Comparison of ENCODE assay signal across 9 mouse cellular contexts in genomic region chr11:95008661-95009628, GRCm38 (mm10). TPM values are rescaled to one million over a fixed set of nuclear protein-coding genes. Genes with fewer than 3 reads are reported as not detected.
A peak's percentile ranks its signal among the peaks of the same experiment; 100 is the strongest.
DNase-seq lines count a peak whose midpoint lies in the region; ATAC-seq and TF ChIP-seq lines count a peak whose summit lies in the region.
"Had no signal": no experiment of that assay in that cellular context is flagged by ENCODE, and none has a peak within 500 bp of the region (broad histone marks: within the 10 kb centered on the region; RNA-seq: fewer than 3 reads in every experiment).

No protein-coding gene starts in this region.

- no peak for TF ChIP-seq POLR2A in heart, adult 2 months (IDR thresholded peaks at IDR 0.05; ENCODE audit: insufficient read depth, low read depth, low read length)
- peak; percentile 46 for TF ChIP-seq POLR2A in embryonic fibroblast, embryonic 13.5 days (IDR thresholded peaks at IDR 0.05; ENCODE audit: low read depth, low read length)

- H3K4me1 ChIP-seq in heart, adult 2 months (ENCODE audit: control insufficient read depth, insufficient read depth, low read length) = peaks cover 7% of the 10 kb centered on the region
- H3K4me1 ChIP-seq in embryonic fibroblast, embryonic 13.5 days (ENCODE audit: control insufficient read depth, insufficient read depth, low read length) = peaks cover 4% of the 10 kb centered on the region; the same call in 1 of the 2 replicates
- peaks cover 70% of the 10 kb centered on the region for H3K4me1 ChIP-seq in neural tube, embryonic 13.5 days (replicated peaks)

- TF ChIP-seq CTCF in heart, adult 2 months (IDR thresholded peaks at IDR 0.05) = no peak
- TF ChIP-seq CTCF in embryonic fibroblast, embryonic 13.5 days (IDR thresholded peaks at IDR 0.05; ENCODE audit: borderline replicate concordance, insufficient read depth, low read length) = no peak

- H3K9me3 ChIP-seq in neural tube, embryonic 13.5 days = no peaks in the 10 kb centered on the region

- peak overlapping the region; percentile 61 for H3K4me3 ChIP-seq in heart, adult 2 months
- H3K4me3 ChIP-seq in embryonic fibroblast, embryonic 13.5 days (ENCODE audit: insufficient read depth, low read length) = peak overlapping the region; percentile 32
- H3K4me3 ChIP-seq in neural tube, embryonic 13.5 days = peak overlapping the region; percentile 96

- H3K27me3 ChIP-seq in heart, adult 2 months (ENCODE audit: control insufficient read depth, insufficient read depth, low read length) = peaks cover 3% of the 10 kb centered on the region; the same call in 1 of the 2 replicates
- H3K27me3 ChIP-seq in neural tube, embryonic 13.5 days = no peaks in the 10 kb centered on the region

- 19% methylated on average over 15 of the region's 15 CpGs for WGBS in heart, adult 2 months
- WGBS in neural tube, embryonic 13.5 days = 35% methylated on average over 15 of the region's 15 CpGs

- peak in 1 of 2 experiments; percentile 25 for DNase-seq in heart, adult 2 months
- no peak for DNase-seq in heart, adult 9 months (ENCODE audit: low spot score in 2 of 2)
- DNase-seq in 3T3-L1 (ENCODE audit: low read depth, low spot score) = peak; percentile 86
- peak; percentile 52 to 66 for DNase-seq in kidney, postnatal 4 days
- DNase-seq in layer of hippocampus, adult 8-10 months (ENCODE audit: low spot score in 2 of 2) = no peak
- DNase-seq in gastrocnemius, adult 18-20 months (ENCODE audit: low spot score) = no peak

- peak overlapping the region; percentile 72 for H3K4me2 ChIP-seq in neural tube, embryonic 13.5 days

- no peaks in the 10 kb centered on the region for H3K36me3 ChIP-seq in heart, adult 2 months (ENCODE audit: control insufficient read depth, insufficient read depth, low read length)
- H3K36me3 ChIP-seq in neural tube, embryonic 13.5 days = peaks cover 22% of the 10 kb centered on the region

- H3K9ac ChIP-seq in heart, adult 2 months (ENCODE audit: low read depth, low read length) = peak overlapping the region; percentile 65
- H3K9ac ChIP-seq in neural tube, embryonic 13.5 days = peak overlapping the region; percentile 99

- peak; percentile 1; the same call in 1 of the 2 replicates for ATAC-seq in neural tube, embryonic 13.5 days (ENCODE audit: low read depth)

- H3K79me2 ChIP-seq in heart, adult 2 months (replicated peaks; ENCODE audit: control insufficient read depth, insufficient read depth, low read length) = no peaks in the 10 kb centered on the region

- H3K27ac ChIP-seq in heart, adult 2 months = peak overlapping the region; percentile 23
- peak overlapping the region; percentile 49 for H3K27ac ChIP-seq in embryonic fibroblast, embryonic 13.5 days (ENCODE audit: insufficient read depth, low read length)
- peak overlapping the region; percentile 98 for H3K27ac ChIP-seq in neural tube, embryonic 13.5 days (replicated peaks)

- TF ChIP-seq EP300 in heart, adult 2 months (IDR thresholded peaks at IDR 0.05; ENCODE audit: insufficient read depth, low read depth, low read length) = no peak

- intact Hi-C loops in heart, adult 2 months (cut with DNase I) = no loop called here

RNA-seq across cellular contexts. Expression of gene Samd14, which starts 0.7 kb away (rescaled TPM):
- 1 to 10 TPM; 1.2 to 1.7 TPM for total RNA-seq in heart, adult 2 months (2021)
- polyA plus RNA-seq in heart, adult 2 months (2012; rRNA removed) = 0.82 and 1.9 TPM in 2 replicates
- polyA plus RNA-seq in embryonic fibroblast, embryonic 13.5 days (2011; ENCODE audit: insufficient read length, low read depth, missing spikeins) = 11.6 and 14.2 TPM in 2 replicates
- polyA plus RNA-seq in neural tube, embryonic 13.5 days (2015; fragmentation: Nextera tagmentation; extraction: Ambion mirVana) = 133 and 151 TPM in 2 replicates
- 10 to 100 TPM; 33.9 to 40.0 (median 36.4) TPM for total RNA-seq in layer of hippocampus, adult 8-10 months (2022)
- total RNA-seq in gastrocnemius, adult 18-20 months (2021) = under 1 TPM; 0.34 to 0.52 TPM

RNA-seq across cellular contexts. Expression of gene Ppp1r9b, which starts 18.1 kb away (rescaled TPM):
- total RNA-seq in heart, adult 2 months (2021) = 10 to 100 TPM; 49.3 to 52.0 TPM
- 22.3 and 23.8 TPM in 2 replicates for polyA plus RNA-seq in heart, adult 2 months (2012; rRNA removed)
- 44.3 and 61.7 TPM in 2 replicates for polyA plus RNA-seq in embryonic fibroblast, embryonic 13.5 days (2011; ENCODE audit: insufficient read length, low read depth, missing spikeins)
- polyA plus RNA-seq in neural tube, embryonic 13.5 days (2015; fragmentation: Nextera tagmentation; extraction: Ambion mirVana) = 18.0 and 19.3 TPM in 2 replicates
- 100 to 1,000 TPM; 819 to 832 (median 829) TPM for total RNA-seq in layer of hippocampus, adult 8-10 months (2022)
- total RNA-seq in gastrocnemius, adult 18-20 months (2021) = 10 to 100 TPM; 16.1 to 24.5 TPM

RNA-seq across cellular contexts. Expression of gene Pdk2, which starts 32.2 kb away (rescaled TPM):
- total RNA-seq in heart, adult 2 months (2021) = 100 to 1,000 TPM; 393 to 479 TPM
- 518 and 592 TPM in 2 replicates for polyA plus RNA-seq in heart, adult 2 months (2012; rRNA removed)
- 8.6 and 10.0 TPM in 2 replicates for polyA plus RNA-seq in embryonic fibroblast, embryonic 13.5 days (2011; ENCODE audit: insufficient read length, low read depth, missing spikeins)
- polyA plus RNA-seq in neural tube, embryonic 13.5 days (2015; fragmentation: Nextera tagmentation; extraction: Ambion mirVana) = 26.2 and 27.6 TPM in 2 replicates
- 100 to 1,000 TPM; 116 to 134 (median 123) TPM for total RNA-seq in layer of hippocampus, adult 8-10 months (2022)
- total RNA-seq in gastrocnemius, adult 18-20 months (2021) = 100 to 1,000 TPM; 514 to 515 TPM

RNA-seq across cellular contexts. Expression of gene Sgca, which starts 32.8 kb away (rescaled TPM):
- total RNA-seq in heart, adult 2 months (2021) = 100 to 1,000 TPM; 149 to 200 TPM
- polyA plus RNA-seq in heart, adult 2 months (2012; rRNA removed) = 1,109 and 1,504 TPM in 2 replicates
- not detected in 2 replicates for polyA plus RNA-seq in embryonic fibroblast, embryonic 13.5 days (2011; ENCODE audit: insufficient read length, low read depth, missing spikeins)
- 1.8 TPM in 1 of 2 replicates, not detected in the other for polyA plus RNA-seq in neural tube, embryonic 13.5 days (2015; fragmentation: Nextera tagmentation; extraction: Ambion mirVana)
- under 1 TPM in 2 of 4 experiments, not detected in 2; 0.23 to 0.56 TPM for total RNA-seq in layer of hippocampus, adult 8-10 months (2022)
- 100 to 1,000 TPM; 283 to 304 TPM for total RNA-seq in gastrocnemius, adult 18-20 months (2021)

RNA-seq across cellular contexts. Expression of gene Hils1, which starts 41.6 kb away (rescaled TPM):
- total RNA-seq in heart, adult 2 months (2021) = not detected
- polyA plus RNA-seq in heart, adult 2 months (2012; rRNA removed) = 0.25 TPM in 1 of 2 replicates, not detected in the other
- not detected in 2 replicates for polyA plus RNA-seq in embryonic fibroblast, embryonic 13.5 days (2011; ENCODE audit: insufficient read length, low read depth, missing spikeins)
- not detected in 2 replicates for polyA plus RNA-seq in neural tube, embryonic 13.5 days (2015; fragmentation: Nextera tagmentation; extraction: Ambion mirVana)
- not detected for total RNA-seq in layer of hippocampus, adult 8-10 months (2022)
- not detected for total RNA-seq in gastrocnemius, adult 18-20 months (2021)
- total RNA-seq: layer of hippocampus, postnatal 14 days had no signal

Comparison
In these comparisons a context has a peak if more than half of its experiments do, and no peak if none do; other contexts are left out.
1. DNase-seq: peak in 3T3-L1 (single experiment) and kidney, postnatal 4 days (2 of 2); none in heart, adult 9 months (0 of 2), layer of hippocampus, adult 8-10 months (0 of 2) and gastrocnemius, adult 18-20 months (single experiment).
2. H3K27ac ChIP-seq: peak in every context shown above with its lines; median percentile 98 in neural tube, embryonic 13.5 days; 49 in embryonic fibroblast, embryonic 13.5 days; 23 in heart, adult 2 months.
3. H3K4me3 ChIP-seq: peak in every context shown above with its lines; median percentile 96 in neural tube, embryonic 13.5 days; 61 in heart, adult 2 months; 32 in embryonic fibroblast, embryonic 13.5 days.
4. RNA of gene Samd14, which starts 0.7 kb away (total RNA-seq): 33.9 to 40.0 TPM in layer of hippocampus, adult 8-10 months; 1.2 to 1.7 TPM in heart, adult 2 months and 0.34 to 0.52 TPM in gastrocnemius, adult 18-20 months; every median in the first group is over 10 times any median in the second.
5. RNA of gene Ppp1r9b, which starts 18.1 kb away (total RNA-seq): 819 to 832 TPM in layer of hippocampus, adult 8-10 months; 49.3 to 52.0 TPM in heart, adult 2 months and 16.1 to 24.5 TPM in gastrocnemius, adult 18-20 months; every median in the first group is over 10 times any median in the second.